Mouse (Mus musculus) liver, embryonic 13.5 days (tissue): ENCODE data around the gene Wdr61. TPM values are rescaled to one million over a fixed set of nuclear protein-coding genes. Genes with fewer than 3 reads are reported as not detected.

Experiments
- ATAC-seq: fragments of 200-750 bp; cut with Nextera tagmentation; 2 replicates; pipeline ENCODE4 v1.8.0; 2017; ENCODE audit warnings: low read depth, mild to moderate bottlenecking, moderate number of reproducible peaks, moderate library complexity
- DNase-seq: peaks from one replicate; pipeline ENCODE4 v3.0.0; 2022
- H3K27ac ChIP-seq: fragments of 300-500 bp; sonication (generic); 2 replicates; pipeline ENCODE4 v1.5.1; 2015; ENCODE audit warnings: moderate library complexity, mild to moderate bottlenecking, inconsistent platforms
- H3K27me3 ChIP-seq: fragments of 300-500 bp; sonication (generic); 2 replicates; pipeline ENCODE4 v1.6.1; 2015; ENCODE audit warnings: mild to moderate bottlenecking, inconsistent platforms
- H3K36me3 ChIP-seq: fragments of 300-500 bp; sonication (generic); 2 replicates; pipeline ENCODE4 v1.6.1; 2015; ENCODE audit warnings: mild to moderate bottlenecking, inconsistent platforms
- H3K4me1 ChIP-seq: fragments of 300-500 bp; sonication (generic); replicated peaks from 2 replicates; pipeline ENCODE4 v1.6.1; 2015; ENCODE audit warnings: inconsistent platforms
- H3K4me2 ChIP-seq: fragments of 300-500 bp; sonication (generic); 2 replicates; pipeline ENCODE4 v1.6.1; 2015; ENCODE audit warnings: inconsistent platforms, mild to moderate bottlenecking, moderate library complexity
- H3K4me3 ChIP-seq: fragments of 300-500 bp; sonication (generic); replicated peaks from 2 replicates; pipeline ENCODE4 v1.5.1; 2015; ENCODE audit warnings: mild to moderate bottlenecking, inconsistent platforms
- H3K9ac ChIP-seq: fragments of 300-500 bp; sonication (generic); 2 replicates; pipeline ENCODE4 v1.6.1; 2015; ENCODE audit warnings: mild to moderate bottlenecking, inconsistent platforms
- H3K9me3 ChIP-seq: fragments of 300-500 bp; sonication (generic); replicated peaks from 2 replicates; pipeline ENCODE4 v1.6.1; 2016; ENCODE audit warnings: inconsistent platforms
- WGBS: fragments of 180-500 bp; shearing (Covaris S2); methylation state at CpG from one replicate; pipeline ENCODE4 v1.1.7; 2015; ENCODE audit not compliant: insufficient replicate concordance; 5-methylcytosine and 5-hydroxymethylcytosine counted together
- polyA plus RNA-seq: library from polyadenylated mRNA; unstranded; fragments of >200 nt; fragmentation: Nextera tagmentation; extraction: Ambion mirVana; gene quantifications from 2 replicates; pipeline ENCODE4 v1.2.1, GENCODE M21; 2015

Gene Wdr61
- polyA plus RNA-seq, 1 experiment from 2014 or later: 118 TPM

DNA sequence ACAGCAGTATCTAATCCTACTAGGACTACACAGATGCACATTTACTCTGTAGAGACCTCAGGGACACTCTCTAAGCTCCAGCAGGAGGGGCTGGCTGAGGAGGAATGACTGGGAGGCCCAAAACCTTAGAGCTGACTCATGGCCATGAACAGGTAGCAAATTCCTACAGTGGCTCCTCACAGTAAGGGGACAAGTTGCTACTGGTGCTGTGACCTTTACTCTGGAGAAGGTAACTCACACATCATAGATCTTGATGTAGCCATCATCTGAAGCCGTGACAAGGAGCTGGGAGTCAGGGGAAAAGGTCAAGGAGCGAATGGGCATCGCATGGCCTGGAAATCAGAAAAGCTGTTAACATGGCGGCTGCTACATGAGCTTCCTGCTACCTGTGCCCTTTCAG, 11.7 kb downstream of the Wdr61 start:
- Histone ChIP-seq H3K4me2 (no peak overlapping the region), H3K9ac (no peak overlapping the region), H3K4me3 (no peak overlapping the region), H3K4me1 (0 out of 2 replicates have a peak, but pooled peaks cover 3% of the 10 kb centered on the region), H3K36me3 (peaks cover 97% of the 10 kb centered on the region), H3K27ac (no peak overlapping the region), H3K27me3 (no peaks in the 10 kb centered on the region), H3K9me3 (no peaks in the 10 kb centered on the region)
- 85% methylated on average over 4 of the region's 4 CpGs for WGBS
- no peak for ATAC-seq
- DNase-seq: no peak

GRCm38 (mm10) chr9:54722156-54722555, 12.2 kb downstream of the Wdr61 start:
- Histone ChIP-seq H3K4me1 (0 out of 2 replicates have a peak, but pooled peaks cover 3% of the 10 kb centered on the region), H3K27ac (no peak overlapping the region), H3K9ac (no peak overlapping the region), H3K4me3 (no peak overlapping the region), H3K9me3 (no peaks in the 10 kb centered on the region), H3K27me3 (no peaks in the 10 kb centered on the region), H3K4me2 (no peak overlapping the region), H3K36me3 (peaks cover 97% of the 10 kb centered on the region)
- no peak for ATAC-seq
- DNase-seq: no peak
- WGBS: 89% methylated on average over 7 of the region's 7 CpGs

GRCm38 (mm10) chr9:54717527-54717926, 16.8 kb downstream of the Wdr61 start:
- Histone ChIP-seq H3K36me3 (peaks cover 97% of the 10 kb centered on the region), H3K27me3 (no peaks in the 10 kb centered on the region), H3K9me3 (no peaks in the 10 kb centered on the region), H3K4me1 (0 out of 2 replicates have a peak, but pooled peaks cover 3% of the 10 kb centered on the region), H3K4me3 (no peak overlapping the region), H3K9ac (no peak overlapping the region), H3K4me2 (no peak overlapping the region), H3K27ac (no peak overlapping the region)
- ATAC-seq (no peak), DNase-seq (no peak)
- WGBS: 76% methylated on average over 3 of the region's 3 CpGs

DNA sequence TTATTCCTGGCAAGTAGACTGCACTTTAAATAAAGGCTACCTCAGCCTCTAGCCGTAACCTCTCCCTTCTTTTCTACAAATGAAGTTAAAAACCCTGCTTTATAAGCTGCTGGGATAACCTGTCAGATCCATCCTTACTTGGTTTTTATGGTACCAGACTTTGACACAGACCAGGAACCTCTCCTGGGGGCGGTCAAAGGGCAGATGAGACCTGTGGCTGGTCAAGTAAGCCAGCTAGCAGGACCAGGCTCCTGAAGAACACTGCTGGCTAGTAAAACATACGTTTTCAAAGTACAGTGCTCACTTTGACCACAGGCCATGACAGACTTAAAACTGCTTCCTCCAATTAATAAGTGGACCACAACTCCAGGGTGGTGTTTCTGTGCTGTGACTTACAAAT, 18.5 kb downstream of the Wdr61 start:
- 84% methylated on average over 3 of the region's 3 CpGs for WGBS
- Histone ChIP-seq H3K4me3 (no peak overlapping the region), H3K9ac (no peak overlapping the region), H3K27me3 (no peaks in the 10 kb centered on the region), H3K36me3 (peaks cover 99% of the 10 kb centered on the region), H3K9me3 (no peaks in the 10 kb centered on the region), H3K27ac (no peak overlapping the region), H3K4me1 (0 out of 2 replicates have a peak, but pooled peaks cover 3% of the 10 kb centered on the region), H3K4me2 (no peak overlapping the region)
- no peak for ATAC-seq
- no peak for DNase-seq

DNA sequence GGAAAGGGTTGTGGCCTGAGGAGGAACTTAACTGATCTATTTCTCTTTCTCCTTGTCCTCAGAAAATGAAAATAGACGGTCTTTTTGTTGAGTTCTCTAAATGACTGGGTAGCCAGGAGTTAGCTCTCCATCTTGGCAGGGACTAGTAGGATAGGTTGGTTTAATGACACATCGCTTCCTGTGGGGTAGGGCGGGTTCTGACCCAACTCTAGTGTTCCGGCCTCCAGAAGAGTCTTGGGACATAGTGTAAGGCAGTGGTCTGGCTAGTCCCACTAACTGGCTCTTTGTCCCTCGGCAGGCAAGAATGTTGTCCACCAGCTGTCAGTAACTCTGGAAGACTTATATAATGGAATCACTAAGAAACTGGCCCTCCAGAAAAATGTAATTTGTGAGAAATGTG, 26.2 kb downstream of the Wdr61 start:
- H3K9ac ChIP-seq: no peak overlapping the region
- H3K4me3 ChIP-seq: no peak overlapping the region
- no peaks in the 10 kb centered on the region for H3K27me3 ChIP-seq
- no peaks in the 10 kb centered on the region for H3K9me3 ChIP-seq
- H3K36me3 ChIP-seq: peaks cover 72% of the 10 kb centered on the region
- ATAC-seq (no peak), DNase-seq (no peak)
- no peak overlapping the region for H3K27ac ChIP-seq
- 82% methylated on average over 5 of the region's 5 CpGs for WGBS
- peaks cover 57% of the 10 kb centered on the region for H3K4me1 ChIP-seq
- H3K4me2 ChIP-seq: no peak overlapping the region

DNA sequence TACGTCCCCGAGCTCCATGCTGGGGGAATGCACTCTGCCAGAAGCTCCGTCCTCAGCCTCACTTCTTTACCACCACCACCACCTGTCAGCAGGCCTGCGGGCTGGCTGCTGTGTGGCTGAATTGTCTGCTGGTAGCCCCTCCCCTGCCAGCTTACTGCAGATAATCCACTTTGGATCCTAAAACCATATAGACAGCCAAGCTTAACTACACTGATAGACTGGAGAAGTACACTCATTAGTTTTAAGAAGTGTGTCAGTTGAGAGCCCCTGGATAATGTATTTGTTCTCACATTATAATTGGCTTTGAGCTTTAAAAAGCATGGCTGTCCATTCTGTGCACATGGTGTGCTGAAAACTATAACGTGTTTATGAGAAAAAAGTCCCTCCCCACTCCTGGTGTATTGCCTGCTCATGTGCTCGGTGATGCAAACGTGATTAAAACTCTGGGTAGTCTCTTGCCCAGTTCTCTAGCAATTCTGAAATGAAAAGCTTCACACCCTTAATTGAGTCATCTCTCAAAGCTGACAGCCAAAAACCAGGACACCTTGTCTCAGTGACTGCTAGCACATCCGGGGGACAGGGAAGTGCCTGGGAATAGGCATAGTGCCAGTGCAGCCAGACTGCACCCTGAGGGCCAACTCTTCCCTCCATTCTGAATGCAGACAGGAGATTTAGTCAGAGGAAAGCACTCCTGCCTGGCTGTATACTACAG, 26.9 kb downstream of the Wdr61 start:
- ATAC-seq (no peak), DNase-seq (no peak)
- Histone ChIP-seq H3K9me3 (no peaks in the 10 kb centered on the region), H3K4me1 (peaks cover 63% of the 10 kb centered on the region), H3K9ac (peak overlapping the region; percentile 13; the same call in 1 of the 2 replicates), H3K36me3 (peaks cover 66% of the 10 kb centered on the region), H3K4me2 (no peak overlapping the region), H3K27ac (no peak overlapping the region), H3K27me3 (no peaks in the 10 kb centered on the region; the same call in 1 of the 2 replicates), H3K4me3 (no peak overlapping the region)
- 65% methylated on average over 8 of the region's 8 CpGs for WGBS

- DNase-seq (no peak), ATAC-seq (no peak)
- peak overlapping the region; percentile 90 for H3K4me2 ChIP-seq
- H3K4me1 ChIP-seq: peaks cover 82% of the 10 kb centered on the region
- H3K9me3 ChIP-seq: no peaks in the 10 kb centered on the region
- peak overlapping the region; percentile 98 for H3K9ac ChIP-seq
- peaks cover 9% of the 10 kb centered on the region; the same call in 1 of the 2 replicates for H3K27me3 ChIP-seq
- peaks cover 47% of the 10 kb centered on the region for H3K36me3 ChIP-seq
- H3K4me3 ChIP-seq: no peak overlapping the region
- 22% methylated on average over 1 of the region's 1 CpGs for WGBS
- peak overlapping the region; percentile 97 for H3K27ac ChIP-seq
These were observed 28.8 kb downstream of the Wdr61 start for GRCm38 (mm10) chr9:54705561-54705960.

- ATAC-seq (peak; percentile 85), DNase-seq (peak; percentile 55)
- Histone ChIP-seq H3K4me2 (peak overlapping the region; percentile 90), H3K4me3 (peak overlapping the region; percentile 88), H3K4me1 (peaks cover 93% of the 10 kb centered on the region), H3K9me3 (no peaks in the 10 kb centered on the region), H3K27ac (peak overlapping the region; percentile 97), H3K27me3 (peaks cover 19% of the 10 kb centered on the region; the same call in 1 of the 2 replicates), H3K9ac (peak overlapping the region; percentile 98), H3K36me3 (peaks cover 35% of the 10 kb centered on the region)
- 22% methylated on average over 5 of the region's 5 CpGs for WGBS
These were observed 30.0 kb downstream of the Wdr61 start for GRCm38 (mm10) chr9:54704361-54704760.

DNA sequence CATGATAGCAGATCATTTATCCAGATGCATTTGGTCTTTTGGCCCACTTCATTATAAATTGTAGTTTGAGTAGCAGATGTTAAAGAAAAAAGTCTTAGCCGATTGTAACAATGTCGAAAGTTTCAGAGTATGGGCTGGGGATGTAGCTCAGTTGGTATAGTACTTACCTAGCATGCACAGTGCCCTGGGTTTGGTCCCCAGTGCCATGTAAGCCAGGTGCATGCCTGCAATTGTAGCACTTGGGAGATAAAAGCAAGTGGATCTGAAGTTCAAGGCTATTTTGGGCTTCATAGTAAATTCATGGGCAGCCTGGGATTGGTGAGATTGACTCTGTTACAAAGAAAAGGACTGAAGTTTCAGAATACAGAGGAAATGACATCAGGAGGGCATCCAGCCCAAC, 31.7 kb downstream of the Wdr61 start:
- Histone ChIP-seq H3K4me1 (peaks cover 95% of the 10 kb centered on the region), H3K4me2 (peak overlapping the region; percentile 90), H3K9me3 (no peaks in the 10 kb centered on the region), H3K36me3 (peaks cover 17% of the 10 kb centered on the region), H3K9ac (peak overlapping the region; percentile 98), H3K4me3 (peak overlapping the region; percentile 88), H3K27me3 (peaks cover 26% of the 10 kb centered on the region), H3K27ac (peak overlapping the region; percentile 97)
- 82% methylated on average over 2 of the region's 2 CpGs for WGBS
- ATAC-seq: no peak
- no peak for DNase-seq

GRCm38 (mm10) chr9:54700746-54701145, 33.6 kb downstream of the Wdr61 start:
- no peak for DNase-seq
- H3K4me2 ChIP-seq: peak overlapping the region; percentile 90
- ATAC-seq: no peak
- peaks cover 95% of the 10 kb centered on the region for H3K4me1 ChIP-seq
- H3K9me3 ChIP-seq: no peaks in the 10 kb centered on the region
- peaks cover 31% of the 10 kb centered on the region for H3K27me3 ChIP-seq
- peak overlapping the region; percentile 98 for H3K27ac ChIP-seq
- WGBS: 70% methylated on average over 7 of the region's 7 CpGs
- peak overlapping the region; percentile 98 for H3K9ac ChIP-seq
- no peaks in the 10 kb centered on the region for H3K36me3 ChIP-seq
- peak overlapping the region; percentile 88 for H3K4me3 ChIP-seq

GRCm38 (mm10) chr9:54700174-54700475, 34.2 kb downstream of the Wdr61 start:
- DNase-seq (no peak), ATAC-seq (no peak)
- no peaks in the 10 kb centered on the region for H3K36me3 ChIP-seq
- WGBS: 25% methylated on average over 9 of the region's 9 CpGs
- peak overlapping the region; percentile 90 for H3K4me2 ChIP-seq
- peaks cover 33% of the 10 kb centered on the region for H3K27me3 ChIP-seq
- H3K9ac ChIP-seq: peak overlapping the region; percentile 98
- H3K4me1 ChIP-seq: peaks cover 92% of the 10 kb centered on the region
- peak overlapping the region; percentile 88 for H3K4me3 ChIP-seq
- no peaks in the 10 kb centered on the region for H3K9me3 ChIP-seq
- H3K27ac ChIP-seq: peak overlapping the region; percentile 98
